Mouse (Mus musculus) E14TG2a.4 (cell line): ENCODE results near the gene Tnfsf18.

Source experiments
- CTCF ChIP-seq: conservative IDR thresholded peaks from 2 replicates; pipeline ENCODE4 v1.5.1; 2014; ENCODE audit warnings: low read length
- NANOG ChIP-seq: IDR thresholded peaks from 2 replicates; pipeline ENCODE4 v1.6.1; 2014; ENCODE audit warnings: borderline replicate concordance, low read length, mixed read lengths
- POU5F1 ChIP-seq: IDR thresholded peaks from 2 replicates; pipeline ENCODE4 v1.6.1; 2014; ENCODE audit warnings: low read length, borderline replicate concordance

- TF ChIP-seq CTCF (no peak), POU5F1 (no peak), NANOG (no peak)
These were observed 5.8 kb downstream of the Tnfsf18 start for GRCm38 (mm10) chr1:161500114-161500810.
